Mouse (Mus musculus) embryonic fibroblast, embryonic 13.5 days (primary cell): Measurements from ENCODE around the gene Slc25a42.

Experiments used
- CTCF ChIP-seq: IDR thresholded peaks from 2 replicates; pipeline ENCODE4 v1.5.1; 2011; ENCODE audit warnings: mild to moderate bottlenecking, control low read depth, low read length, moderate library complexity, borderline replicate concordance; ENCODE audit not compliant: insufficient read depth
- POLR2A ChIP-seq: IDR thresholded peaks from 2 replicates; pipeline ENCODE4 v1.6.1; 2011; ENCODE audit warnings: low read depth, mild to moderate bottlenecking, control low read depth, low read length, moderate library complexity

DNA sequence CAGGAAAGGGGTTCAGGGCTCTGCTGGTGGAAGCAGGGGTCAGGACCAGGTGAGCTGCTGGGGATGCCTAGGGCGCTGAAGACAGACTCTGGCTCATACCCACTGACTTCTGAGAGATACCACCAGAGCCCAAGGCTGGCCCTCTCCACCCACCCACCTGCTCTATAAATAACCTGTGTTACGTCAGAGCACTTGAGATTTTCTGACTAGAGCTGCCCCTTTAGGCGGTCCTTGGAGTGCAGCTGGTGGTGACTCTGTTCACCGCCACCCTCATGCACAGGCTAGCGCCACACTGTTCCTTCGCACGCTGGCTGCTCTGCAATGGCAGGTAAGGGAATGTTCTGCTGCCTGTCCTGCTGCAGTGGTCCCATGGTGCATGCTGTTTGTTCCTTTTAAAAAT lies 38.0 kb downstream of the Slc25a42 start:
- TF ChIP-seq CTCF (no peak), POLR2A (no peak)
